Mouse (Mus musculus): ENCODE measurements around the gene Rufy2.

GRCm38 (mm10) chr10:62932381-62932780, 47.6 kb upstream of the Rufy2 start:
- TF ChIP-seq CTCF (IDR thresholded peaks at IDR 0.05; ENCODE audit: low read depth, low read length): no peak
- TF ChIP-seq POLR2A (IDR thresholded peaks at IDR 0.05; ENCODE audit: extremely low read depth, insufficient read depth, low read length): no peak
